Mouse (Mus musculus) erythroblast, embryonic 14.5 days (primary cell): Measurements from ENCODE around the gene Rfx2.

Experiments
- GATA1 ChIP-seq: IDR thresholded peaks from 2 replicates; pipeline ENCODE4 v1.6.1; 2012; ENCODE audit warnings: low read length, inconsistent platforms, mixed read lengths
- TAL1 ChIP-seq: IDR thresholded peaks from 3 replicates; pipeline ENCODE4 v1.6.1; 2012; ENCODE audit warnings: low read length, inconsistent platforms, mixed read lengths

GRCm38 (mm10) chr17:56768941-56769340 is 61.9 kb downstream of the Rfx2 start:
- TF ChIP-seq TAL1 (no peak), GATA1 (no peak)
